Mouse (Mus musculus) retina, embryonic 14.5 days (tissue): ENCODE results near the gene Riiad1.

Experiments
- DNase-seq: peaks from one replicate; pipeline ENCODE4 v3.0.0-alpha.2; 2015; ENCODE audit warnings: low spot score

Gene Riiad1

DNA sequence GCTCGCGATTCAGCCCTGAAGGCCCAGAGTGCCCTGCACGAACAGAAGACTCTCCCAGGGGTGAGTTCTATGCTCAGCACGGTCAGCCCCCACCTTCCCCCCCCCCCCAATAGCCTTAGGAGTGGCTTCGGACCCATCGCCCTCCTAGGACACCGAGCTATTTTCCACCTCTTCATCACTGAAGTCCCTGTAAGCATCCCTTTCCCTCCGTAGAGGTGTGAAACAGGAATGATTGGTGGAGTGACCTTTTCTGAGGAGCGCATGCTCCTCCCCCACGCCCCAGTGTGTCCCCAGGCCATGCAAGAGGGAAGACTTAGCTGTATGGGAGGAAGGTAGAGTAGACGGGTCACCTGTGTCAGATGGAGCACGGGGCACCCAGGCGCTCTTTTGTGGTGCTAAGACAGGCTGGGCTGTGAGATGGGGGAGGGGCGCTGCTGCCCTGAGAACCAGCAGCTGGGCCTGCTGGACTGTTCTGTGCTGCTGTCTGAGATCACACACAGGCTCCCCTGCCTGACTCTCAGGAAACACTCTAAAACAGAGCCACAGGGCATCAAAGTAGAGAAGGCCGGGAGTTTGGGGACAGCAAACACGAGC is at the start of gene Riiad1:
Gene Riiad1, minus strand, starts transcription at position 51 of the 594 bp plus-strand sequence.
- DNase-seq, result peak; percentile 56

DNA sequence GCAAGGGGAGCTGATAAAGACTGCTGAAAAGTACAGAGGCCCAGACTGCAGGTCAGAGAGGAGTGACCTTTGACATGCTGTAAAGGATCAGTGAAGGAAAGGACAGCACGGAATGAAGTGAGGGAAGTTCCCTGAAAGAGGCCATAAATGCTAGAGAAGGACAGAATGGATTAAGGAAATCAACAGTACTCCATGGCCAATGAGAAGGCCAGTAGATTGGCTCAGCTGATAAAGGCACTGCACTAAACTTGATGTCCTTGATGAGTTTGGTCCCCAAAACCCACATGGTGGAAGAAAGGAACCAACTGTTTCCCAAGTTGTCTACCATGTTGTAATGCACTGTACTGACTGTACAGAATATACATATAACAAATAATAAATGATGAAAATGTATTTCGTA is 46.6 kb upstream of the Riiad1 start:
- no peak for DNase-seq

DNA sequence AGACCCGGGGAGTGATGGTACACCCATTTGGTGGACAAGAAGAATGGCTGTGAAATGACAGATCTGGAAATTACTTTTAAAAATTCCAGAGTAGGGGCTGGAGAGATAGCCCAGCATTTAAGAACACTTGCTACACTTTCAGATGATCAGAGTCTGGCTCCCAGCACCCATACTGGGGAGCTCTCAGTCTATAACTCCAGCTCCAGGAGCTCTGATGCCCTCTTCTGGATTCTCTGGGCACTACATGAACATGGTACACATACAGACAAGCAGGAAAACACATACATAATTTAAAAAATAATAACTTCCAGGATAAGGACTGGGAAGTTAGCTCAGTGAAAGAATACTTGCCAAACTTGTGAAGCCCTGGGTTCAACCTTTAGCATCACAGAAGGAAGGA is 26.5 kb upstream of the Riiad1 start:
- DNase-seq, result peak; percentile 35

DNA sequence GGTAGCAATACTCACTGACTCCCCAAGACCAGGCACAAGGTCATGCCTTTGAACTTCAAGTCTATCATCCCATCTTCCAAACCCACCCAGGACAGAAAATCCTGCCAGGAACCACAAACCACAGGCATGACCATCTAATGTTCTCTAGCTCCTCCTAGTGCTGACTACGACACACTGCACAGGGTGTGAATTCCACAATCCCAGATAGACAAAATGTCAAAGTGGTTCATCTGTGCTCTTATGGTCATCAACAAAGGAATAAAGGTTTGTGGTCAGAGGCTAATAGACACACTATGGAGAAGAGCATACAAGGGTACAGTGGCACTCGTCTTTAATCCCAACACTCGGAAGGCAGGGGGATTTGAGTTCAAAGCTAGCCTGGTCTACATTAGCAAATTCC is 22.1 kb upstream of the Riiad1 start:
- peak; percentile 70 for DNase-seq

DNA sequence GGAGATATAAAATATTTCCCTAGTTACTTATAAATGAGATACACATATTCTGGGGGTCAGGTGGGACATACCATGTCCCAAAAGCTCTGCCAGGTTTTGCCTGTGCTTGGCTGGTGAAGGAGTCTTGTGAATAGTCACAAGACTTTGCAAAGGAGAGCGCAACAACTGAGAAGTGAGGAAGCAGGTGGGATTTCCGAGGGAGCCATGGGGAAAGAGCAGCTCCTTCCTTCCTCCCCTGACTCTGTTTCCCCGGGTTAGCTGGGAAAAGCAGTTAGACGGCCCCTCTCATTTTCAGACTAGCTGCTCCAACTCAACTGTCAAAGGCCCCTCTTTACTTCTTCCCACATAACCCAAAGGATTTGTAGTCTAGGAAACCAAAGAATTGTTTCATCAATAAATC is 17.0 kb upstream of the Riiad1 start:
- no peak for DNase-seq

DNA sequence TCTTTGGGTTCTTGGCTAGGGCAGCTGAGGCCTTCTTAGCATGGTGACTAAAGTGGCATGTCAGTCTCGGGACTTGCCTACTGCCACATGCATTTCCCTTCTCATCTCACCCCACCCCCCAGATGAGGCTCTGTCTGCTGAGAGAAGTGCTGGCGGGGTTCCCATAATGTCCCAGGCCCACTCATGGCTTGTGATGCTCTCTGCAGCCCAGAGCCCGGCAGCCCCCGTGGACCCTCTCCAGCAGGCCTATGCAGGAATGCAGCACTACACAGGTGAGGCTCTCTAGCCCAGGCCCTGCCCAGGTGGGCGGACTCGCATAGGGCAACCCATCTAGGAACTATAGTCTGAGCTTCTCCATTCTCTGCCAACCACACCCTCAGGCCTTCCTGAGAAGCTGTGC is 7.4 kb upstream of the Riiad1 start:
- DNase-seq, result no peak

DNA sequence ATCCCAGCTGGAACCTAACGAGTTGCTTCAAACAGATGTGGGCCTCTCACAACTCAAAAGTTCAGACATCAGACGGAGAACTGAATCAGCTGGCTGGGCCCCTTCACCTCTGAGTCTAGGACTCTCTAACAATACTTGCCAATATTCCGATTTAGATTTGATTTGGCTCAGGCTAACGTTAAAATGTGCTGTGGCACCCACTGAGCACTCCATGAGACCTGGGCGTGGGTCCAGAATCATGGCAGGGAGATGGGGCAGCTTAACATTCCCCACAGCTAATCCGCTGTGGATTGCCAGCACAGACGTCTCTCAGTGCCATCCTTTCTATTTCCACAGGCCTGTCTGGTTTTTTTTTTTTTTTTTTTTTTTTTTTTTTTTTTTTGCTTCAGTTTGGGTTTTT is 5.8 kb upstream of the Riiad1 start:
- no peak for DNase-seq

DNA sequence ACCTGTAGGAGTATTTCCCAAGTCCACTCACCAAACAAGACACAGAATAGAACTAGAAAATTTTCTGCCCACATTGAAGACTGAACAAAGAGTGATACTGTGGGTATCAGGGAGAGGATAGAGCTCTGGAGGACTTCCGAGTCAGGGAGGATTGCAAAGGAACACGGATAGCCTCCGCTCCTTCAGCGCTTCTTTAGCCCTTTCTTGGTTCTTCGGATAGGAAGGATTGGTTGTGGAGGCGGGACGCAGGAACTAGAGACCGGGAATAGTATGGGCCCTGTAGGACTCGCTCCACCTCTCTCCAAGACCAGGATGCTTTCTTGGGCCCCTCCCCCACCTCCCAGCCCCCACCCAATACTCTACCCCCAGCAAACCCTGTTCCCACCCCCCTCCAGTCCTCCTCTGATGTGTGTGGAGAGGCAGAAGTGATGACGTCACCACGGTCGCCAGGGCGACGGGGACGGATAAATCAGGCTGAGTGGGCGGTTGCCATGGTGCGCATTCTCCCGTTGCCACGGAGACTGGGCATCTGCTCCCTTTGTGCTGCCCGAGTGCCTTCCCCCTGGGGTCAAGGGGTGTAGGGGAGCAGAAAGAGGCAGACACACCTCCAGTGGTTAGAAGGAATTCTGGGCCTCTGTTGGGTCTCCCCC is 3.8 kb upstream of the Riiad1 start:
- DNase-seq, result peak; percentile 93

DNA sequence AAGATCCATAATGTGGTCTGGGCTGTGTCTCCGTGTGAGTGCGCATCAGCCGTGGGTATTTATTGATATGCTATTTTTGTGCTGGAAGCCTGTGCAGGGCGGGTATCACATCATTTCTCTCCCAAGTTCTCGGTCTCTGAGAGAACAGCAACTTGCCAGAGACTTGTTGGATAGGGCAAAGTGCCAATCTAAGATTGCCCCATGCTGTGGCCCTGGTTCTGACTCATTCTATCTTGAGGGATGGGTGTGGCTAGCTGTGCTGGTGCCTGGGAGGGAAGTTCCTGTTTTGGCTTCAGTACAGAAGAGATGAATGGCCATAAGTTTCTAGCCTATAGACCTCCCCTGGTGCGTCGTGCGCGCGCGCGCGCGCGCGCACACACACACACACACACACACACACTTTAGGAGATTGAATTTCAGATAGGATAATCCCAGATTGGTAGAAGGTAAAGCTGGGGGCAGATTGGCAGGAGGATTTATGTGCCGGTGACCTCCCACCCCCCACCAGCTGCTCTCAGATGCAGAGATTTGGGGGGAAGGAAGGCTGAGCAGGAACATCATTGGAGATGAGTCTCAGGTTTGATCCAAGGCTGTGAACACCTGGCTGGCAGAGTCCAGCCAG is 2.7 kb upstream of the Riiad1 start:
- no peak for DNase-seq

DNA sequence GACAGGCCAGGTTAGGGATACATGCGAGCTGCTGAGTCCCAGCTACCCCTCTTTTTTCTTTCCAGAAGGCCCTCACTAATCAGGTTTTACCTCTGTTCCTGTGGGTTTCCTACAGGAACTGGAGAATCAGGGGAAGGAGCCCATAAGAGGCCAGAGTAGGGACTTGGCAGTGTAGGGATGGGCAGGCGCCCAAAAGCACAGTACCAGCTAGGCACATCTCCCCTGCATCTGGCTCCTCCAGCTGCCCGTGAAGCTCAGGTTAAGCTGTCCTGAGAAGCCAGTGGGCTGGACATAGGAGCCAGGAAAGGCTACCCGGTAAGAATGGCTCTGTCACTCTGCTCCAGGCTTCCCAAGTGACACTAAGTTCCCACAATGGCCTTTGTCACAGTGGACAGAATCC is 1.3 kb upstream of the Riiad1 start:
- no peak for DNase-seq

DNA sequence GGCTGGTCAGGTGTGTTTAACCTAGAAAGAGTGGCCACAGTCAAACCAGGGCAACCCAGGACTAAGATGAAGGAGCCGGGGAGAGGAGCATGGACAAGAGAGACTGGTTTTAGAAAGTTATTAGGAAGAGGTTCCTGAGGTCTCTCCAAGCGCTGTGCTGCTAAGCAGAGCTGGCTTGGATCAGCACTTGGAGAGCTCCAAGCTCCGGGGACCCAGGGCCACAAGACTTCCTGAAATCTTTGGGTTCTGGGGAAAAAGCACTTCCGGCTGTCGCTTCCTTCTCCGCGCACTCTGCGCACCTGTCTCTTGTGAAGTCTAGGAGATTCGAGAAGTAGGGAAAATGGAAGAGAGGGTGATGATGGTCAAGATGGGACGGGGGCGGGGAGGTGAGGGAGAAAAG is 577 bp downstream of the Riiad1 start:
- no peak for DNase-seq

DNA sequence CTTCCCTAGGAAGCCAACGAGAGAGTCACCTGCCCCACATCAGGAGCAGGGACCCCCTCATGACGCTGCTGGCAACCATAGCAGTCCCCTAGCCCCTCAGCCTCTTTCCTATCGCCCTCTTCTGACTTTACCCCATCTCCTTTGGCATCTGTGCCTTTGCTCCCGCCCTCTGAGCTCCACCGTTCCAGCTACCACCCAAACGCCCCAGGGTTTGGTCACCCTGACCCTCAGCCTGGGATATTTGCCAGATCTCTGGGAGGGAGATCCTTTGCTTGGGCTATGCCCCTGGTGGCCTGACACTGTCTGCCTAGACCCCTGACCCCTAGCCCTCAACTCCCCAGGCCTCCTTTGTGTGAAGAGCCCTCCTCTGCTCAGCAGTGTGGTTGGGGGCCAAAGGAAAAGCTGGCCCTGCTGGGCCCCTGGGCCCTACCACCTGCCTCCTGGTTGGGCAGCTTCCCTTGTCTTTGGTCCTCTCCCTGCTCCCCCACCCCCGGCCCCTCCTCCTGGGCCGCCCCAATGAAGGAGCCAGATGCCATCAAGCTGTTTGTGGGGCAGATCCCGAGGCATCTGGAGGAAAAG is 1.5 kb downstream of the Riiad1 start:
- DNase-seq, result no peak

DNA sequence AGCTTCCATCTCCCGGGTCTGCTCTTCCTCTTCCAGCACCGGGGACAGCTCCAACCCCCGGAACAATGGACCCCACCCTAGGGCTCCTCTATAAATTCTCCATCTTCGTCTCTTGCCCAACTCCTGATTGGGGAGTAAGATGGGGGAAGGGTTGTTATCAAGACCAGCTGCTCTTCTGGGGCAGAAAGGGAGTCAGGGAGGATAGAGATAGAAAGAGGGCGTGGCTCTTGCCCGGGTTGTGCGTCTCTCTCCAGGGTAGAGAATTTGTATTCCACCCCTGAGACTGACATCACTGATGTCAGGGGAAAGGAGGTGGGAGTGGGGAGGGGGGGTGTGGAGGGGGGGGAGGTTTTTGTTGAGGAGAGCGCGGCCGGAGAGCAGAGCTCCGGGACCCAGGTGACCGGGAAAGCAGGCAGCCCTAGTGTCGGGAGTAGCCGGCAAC is 2.1 kb downstream of the Riiad1 start, which contains the start of gene Celf3:
Gene Celf3, plus strand, starts transcription at position 315 of the 442 bp plus-strand sequence.
- DNase-seq, result peak; percentile 81

DNA sequence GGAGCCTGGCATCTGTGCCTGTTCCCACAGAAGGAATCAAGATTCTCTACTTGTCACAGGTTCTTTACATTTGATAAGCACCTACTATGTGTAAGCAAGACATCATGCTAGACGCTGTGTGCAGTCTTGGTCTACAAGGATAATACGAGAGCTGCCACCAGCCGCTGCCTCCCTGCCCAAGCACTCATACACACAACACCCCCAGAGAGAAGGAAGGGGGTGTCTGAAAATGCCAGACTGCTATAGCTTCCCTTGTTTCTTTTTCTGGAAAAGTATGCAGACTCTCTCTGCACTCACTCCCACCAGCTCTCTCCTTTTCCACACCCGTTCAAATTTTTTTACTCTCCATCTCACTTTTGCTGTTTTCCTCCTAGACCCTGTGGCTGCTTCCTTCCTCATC is 2.7 kb downstream of the Riiad1 start:
- DNase-seq, result no peak

DNA sequence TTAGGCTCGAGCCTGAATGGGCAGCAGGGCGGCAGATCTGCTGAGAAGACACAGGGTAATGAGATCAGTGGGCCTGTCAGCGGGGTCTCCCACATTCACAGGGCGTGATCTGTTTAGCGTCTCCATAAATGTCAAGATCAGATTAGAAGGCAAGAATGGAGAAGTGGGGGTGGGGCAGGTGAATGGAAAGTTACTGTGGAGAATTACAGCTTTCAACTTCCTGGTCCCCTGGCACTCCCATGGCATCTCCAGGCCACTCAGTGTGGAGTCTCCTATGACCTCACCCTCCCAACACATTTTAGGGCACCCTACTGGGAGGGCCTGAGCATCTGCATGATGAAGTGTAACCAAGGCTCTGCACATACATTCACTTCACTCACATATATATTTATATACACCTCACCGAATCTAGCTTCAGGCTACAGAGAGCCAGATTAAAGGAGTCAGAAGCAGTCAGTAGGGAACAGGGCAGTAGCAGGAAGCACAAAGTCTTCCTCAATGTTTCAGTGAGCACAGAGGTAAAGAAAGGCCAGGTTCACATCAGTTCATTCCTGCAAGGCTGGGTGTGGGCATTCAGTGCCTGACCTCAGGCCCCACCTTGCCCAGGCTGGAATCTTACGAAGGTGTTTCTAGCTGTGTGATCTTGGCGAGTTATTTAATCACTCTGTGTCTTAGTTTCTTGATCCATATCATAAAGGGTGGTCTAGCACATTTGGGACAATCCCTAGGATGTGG is 3.7 kb downstream of the Riiad1 start:
- DNase-seq, result no peak

DNA sequence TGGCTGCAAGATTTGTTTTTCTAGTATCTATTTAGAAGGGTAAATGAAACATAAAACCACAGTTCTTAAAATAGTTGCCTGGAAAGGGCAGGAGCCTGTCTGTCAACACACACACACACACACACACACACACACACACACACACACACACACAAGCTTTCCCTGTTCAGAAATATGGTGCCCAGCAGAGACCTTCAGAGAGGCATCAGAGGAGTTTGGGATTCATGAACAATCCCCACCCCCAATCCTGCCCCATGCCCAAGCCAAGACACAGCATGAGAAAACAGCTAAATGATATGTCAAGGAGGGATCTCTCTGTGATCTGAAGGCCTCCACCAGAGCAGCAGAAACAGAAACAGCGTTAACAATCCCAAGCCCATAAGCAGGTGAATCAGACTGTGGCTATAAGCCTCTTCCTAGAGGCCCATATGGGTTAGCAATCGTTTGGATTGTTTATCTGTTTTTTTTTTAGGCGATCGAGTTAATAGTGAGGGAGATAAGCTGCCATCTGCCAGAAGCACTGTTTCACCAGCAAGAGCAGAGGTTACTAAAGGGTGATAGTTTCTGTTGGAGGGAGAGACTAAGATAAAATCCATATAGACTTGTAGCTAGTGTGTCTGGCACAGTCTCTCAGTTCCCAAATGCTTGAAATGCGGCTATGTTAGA is 6.4 kb downstream of the Riiad1 start:
- DNase-seq, result no peak

DNA sequence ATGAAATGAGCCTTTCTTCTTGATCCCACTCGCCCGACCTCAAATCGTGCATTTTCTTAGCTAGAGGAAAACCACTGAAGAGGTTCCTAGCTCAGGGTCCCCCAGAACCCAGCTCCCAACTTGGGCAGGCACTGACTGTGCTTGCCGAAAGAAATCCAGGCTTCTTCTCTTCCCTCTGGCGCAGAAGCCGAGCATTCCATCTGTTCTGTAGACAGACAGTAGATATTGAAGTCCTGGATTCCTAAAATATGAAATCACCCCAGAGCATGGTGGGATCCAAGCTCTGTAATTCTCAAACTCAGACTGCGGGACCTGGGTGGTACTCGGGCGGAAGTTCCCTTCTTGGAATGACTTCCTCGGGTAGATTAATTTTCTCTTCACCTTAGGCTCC is 7.0 kb downstream of the Riiad1 start:
- DNase-seq, result no peak

DNA sequence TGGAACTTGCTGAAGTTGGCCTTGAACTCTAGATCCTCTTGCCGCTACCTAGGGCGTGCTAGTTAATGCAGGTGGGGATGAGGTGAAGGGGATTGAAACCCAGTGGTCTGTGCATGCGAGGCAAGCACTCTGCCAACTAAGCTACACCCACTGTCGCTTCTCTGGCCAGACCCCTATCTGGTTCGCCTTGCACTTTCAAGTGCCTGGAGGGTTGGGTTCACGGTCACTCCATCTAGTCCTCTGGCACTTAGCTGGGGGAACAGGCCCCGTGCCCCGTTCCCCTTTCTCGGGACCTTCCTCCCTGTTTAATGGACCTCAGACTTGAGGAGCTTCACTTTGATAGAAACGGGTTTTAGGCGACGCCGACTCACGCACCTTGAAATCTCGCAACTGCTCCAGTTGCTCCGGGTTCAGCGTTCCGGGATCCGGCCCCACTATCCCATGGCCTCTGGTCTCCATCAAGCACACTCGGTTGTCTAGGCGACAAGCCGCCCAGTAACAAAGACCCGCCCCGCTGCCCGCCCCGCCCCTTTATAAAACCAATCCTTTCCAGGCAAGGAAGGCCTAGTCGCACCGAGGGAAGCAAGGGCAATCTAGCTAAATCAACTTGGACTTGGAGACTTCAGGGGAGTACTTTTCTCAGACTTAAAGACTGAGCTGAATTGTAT is 7.6 kb downstream of the Riiad1 start:
- DNase-seq, result peak; percentile 72

DNA sequence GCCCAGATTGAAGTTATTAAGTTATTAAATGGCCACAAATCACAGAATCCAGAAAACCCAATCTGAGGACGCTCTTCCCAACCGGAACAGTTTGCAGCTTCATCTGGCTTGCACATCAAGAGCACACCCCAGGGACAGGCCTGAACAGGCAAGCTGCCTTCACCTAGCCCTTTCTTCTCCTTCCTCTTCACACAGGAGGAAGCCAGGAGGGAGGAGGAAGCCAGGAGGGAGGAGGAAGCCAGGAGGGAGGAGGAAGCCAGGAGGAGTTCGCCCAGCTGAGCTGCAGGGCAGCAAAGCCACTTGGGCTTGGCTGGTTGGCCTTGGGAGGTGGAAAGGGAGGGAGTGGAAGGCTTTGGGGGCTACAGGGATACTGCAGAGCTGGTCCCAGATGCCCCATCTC is 11.2 kb downstream of the Riiad1 start:
- no peak for DNase-seq

DNA sequence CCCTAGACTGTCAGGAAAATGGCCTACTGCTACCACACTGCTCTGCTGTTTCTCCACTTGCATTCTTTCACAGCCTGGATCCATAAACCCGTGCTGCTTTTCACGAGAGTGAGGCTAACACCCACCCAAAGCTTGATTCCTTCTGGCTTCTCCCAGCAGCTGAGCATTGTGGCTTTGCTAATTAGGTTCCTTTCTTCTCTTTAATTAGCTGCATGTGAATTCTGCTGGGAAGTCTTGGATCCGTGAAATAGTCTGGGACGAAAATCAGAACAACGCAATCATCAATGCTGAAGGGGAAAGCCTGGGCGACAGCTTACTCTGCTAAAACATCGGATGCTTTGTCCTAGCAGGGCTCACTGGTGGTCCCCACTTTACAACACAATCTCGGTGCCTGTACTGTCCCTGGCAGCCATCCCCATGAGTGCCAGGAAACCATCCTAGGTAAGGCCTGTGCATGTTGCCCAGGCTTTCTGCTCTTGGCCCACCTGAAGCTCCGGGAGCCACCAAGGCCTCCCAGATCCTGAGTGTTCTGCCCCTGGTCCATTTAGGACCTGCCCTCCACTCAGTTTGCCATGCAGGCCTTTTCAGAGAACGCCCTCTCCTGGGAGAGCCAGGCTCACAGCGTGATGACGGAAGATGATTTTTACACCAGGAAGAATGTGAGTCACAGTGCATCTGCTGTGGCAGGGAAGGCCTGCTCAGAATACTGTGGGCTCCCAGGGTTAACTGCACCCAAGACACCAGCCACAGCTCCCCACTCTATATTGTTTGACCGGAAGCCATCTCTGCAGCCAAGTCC is 14.3 kb downstream of the Riiad1 start:
- DNase-seq, result no peak
